Mouse (Mus musculus) erythroblast, embryonic 14.5 days (primary cell): ENCODE data around the gene Gadd45gip1.

Experiments used
- GATA1 ChIP-seq: IDR thresholded peaks from 2 replicates; pipeline ENCODE4 v1.6.1; 2012; ENCODE audit warnings: low read length, inconsistent platforms, mixed read lengths
- TAL1 ChIP-seq: IDR thresholded peaks from 3 replicates; pipeline ENCODE4 v1.6.1; 2012; ENCODE audit warnings: low read length, inconsistent platforms, mixed read lengths

- TF ChIP-seq GATA1 = no peak
- TF ChIP-seq TAL1 = no peak
Observed at GRCm38 (mm10) chr8:84846722-84847572, 15.6 kb downstream of the Gadd45gip1 start, which contains the start of gene Calr.
